Mouse (Mus musculus): ENCODE measurements around the gene Pcbp2.

DNA sequence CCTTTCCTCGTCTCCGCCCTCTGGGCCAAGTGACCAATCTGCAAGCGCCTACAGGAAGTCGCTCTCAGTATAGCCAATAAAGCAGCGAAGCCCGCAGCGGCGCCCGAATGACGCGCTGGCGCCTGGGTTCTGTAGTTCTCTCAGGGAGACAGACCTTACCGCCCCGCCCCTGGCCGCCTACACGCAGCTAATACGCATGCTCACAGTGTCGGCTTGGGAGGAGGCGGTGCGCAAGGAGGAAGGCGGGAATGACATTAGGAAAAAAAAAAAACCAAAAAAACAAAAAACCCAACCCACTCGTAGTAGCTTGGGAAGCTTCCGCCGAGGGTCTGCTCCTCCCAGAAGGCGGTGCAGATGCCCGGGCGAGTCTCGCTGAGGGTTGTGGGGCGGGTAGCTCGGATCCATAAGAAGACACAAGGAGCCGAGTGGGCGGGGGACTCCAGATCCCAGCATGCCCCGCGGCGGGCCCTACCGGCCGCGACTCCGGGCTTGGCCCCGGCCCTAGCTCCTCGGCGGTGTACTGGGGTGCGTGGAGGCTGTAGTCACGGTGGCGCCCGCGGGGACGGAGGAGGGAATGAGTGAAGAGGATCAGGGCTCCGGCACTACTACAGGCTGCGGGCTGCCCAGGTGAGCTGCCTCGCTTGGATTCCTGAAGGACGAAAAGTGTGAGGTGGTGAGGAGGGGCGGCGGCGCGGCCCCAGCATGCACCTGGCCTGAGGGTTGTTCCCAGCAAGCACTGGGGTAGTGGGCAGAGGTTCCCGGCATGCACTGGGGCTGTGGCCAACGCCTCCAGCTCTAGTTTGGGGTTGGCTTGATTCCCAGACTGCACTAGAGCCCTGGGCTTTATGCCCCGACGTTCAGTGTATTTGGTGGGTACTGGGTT is 47.9 kb downstream of the Pcbp2 start, which contains the start of gene Tarbp2:
- no peak for TF ChIP-seq CTCF (IDR thresholded peaks at IDR 0.05)
- 0 out of 2 replicates have a peak, but pooled peaks have one; percentile 52 for TF ChIP-seq EP300 (IDR thresholded peaks at IDR 0.05)

All from lung, postnatal 0 days (tissue).